ENCODE assay signal across 7 mouse cellular contexts in genomic region chr6:70790852-70791761, GRCm38 (mm10). TPM values are rescaled to one million over a fixed set of nuclear protein-coding genes. Genes with fewer than 3 reads are reported as not detected.
DNase-seq lines count a peak whose midpoint lies in the region; ATAC-seq lines count a peak whose summit lies in the region.

No protein-coding gene starts in this region.

- H3K4me1 ChIP-seq in heart, embryonic 14.5 days (ENCODE audit: control insufficient read depth in 2 of 2, insufficient read depth in 2 of 2, low read length in 2 of 2): peaks cover 8 to 19% of the 10 kb centered on the region in 2 experiments
- peaks cover 28% of the 10 kb centered on the region for H3K4me1 ChIP-seq in limb, embryonic 13.5 days
- peaks cover 23% of the 10 kb centered on the region for H3K4me1 ChIP-seq in midbrain, embryonic 16.5 days (ENCODE audit: control insufficient read depth, insufficient read depth, low read length)

- WGBS in heart, embryonic 14.5 days: 2% methylated on average over 18 of the region's 18 CpGs
- WGBS in limb, embryonic 13.5 days: 8% methylated on average over 18 of the region's 18 CpGs
- 9% methylated on average over 18 of the region's 18 CpGs for WGBS in midbrain, embryonic 16.5 days

- peak overlapping the region; percentile 67 to 70 for H3K4me3 ChIP-seq in heart, embryonic 14.5 days (ENCODE audit: control insufficient read depth in 1 of 2, insufficient read depth in 1 of 2, low read depth in 1 of 2, low read length in 2 of 2)
- H3K4me3 ChIP-seq in limb, embryonic 13.5 days: peak overlapping the region; percentile 73
- H3K4me3 ChIP-seq in midbrain, embryonic 16.5 days (ENCODE audit: low read depth, low read length): peak overlapping the region; percentile 72

- H3K4me2 ChIP-seq in heart, embryonic 14.5 days (ENCODE audit: low read length): peak overlapping the region; percentile 97
- peak overlapping the region; percentile 83 for H3K4me2 ChIP-seq in limb, embryonic 13.5 days (replicated peaks)
- H3K4me2 ChIP-seq in midbrain, embryonic 16.5 days (ENCODE audit: low read length): peak overlapping the region; percentile 87

- peak overlapping the region; percentile 81 for H3K9ac ChIP-seq in heart, embryonic 14.5 days (ENCODE audit: low read length)
- peak overlapping the region; percentile 82 for H3K9ac ChIP-seq in limb, embryonic 13.5 days
- peak overlapping the region; percentile 78 for H3K9ac ChIP-seq in midbrain, embryonic 16.5 days (ENCODE audit: low read depth, low read length)

- no peaks in the 10 kb centered on the region for H3K9me3 ChIP-seq in heart, embryonic 14.5 days (ENCODE audit: control insufficient read depth, low read length)
- H3K9me3 ChIP-seq in limb, embryonic 13.5 days: no peaks in the 10 kb centered on the region
- H3K9me3 ChIP-seq in midbrain, embryonic 16.5 days (replicated peaks; ENCODE audit: control insufficient read depth, low read length, poor library complexity, severe bottlenecking): no peaks in the 10 kb centered on the region

- H3K27ac ChIP-seq in heart, embryonic 14.5 days (replicated peaks in 1 of 2; ENCODE audit: control insufficient read depth in 1 of 2, insufficient read depth in 1 of 2, low read depth in 2 of 2, low read length in 2 of 2): peak overlapping the region; percentile 66 to 73
- peak overlapping the region; percentile 67; the same call in 1 of the 2 replicates for H3K27ac ChIP-seq in limb, embryonic 13.5 days
- H3K27ac ChIP-seq in midbrain, embryonic 16.5 days (ENCODE audit: low read length): peak overlapping the region; percentile 72

- no peaks in the 10 kb centered on the region for H3K27me3 ChIP-seq in heart, embryonic 14.5 days (ENCODE audit: control insufficient read depth, insufficient read depth, low read length)
- no peaks in the 10 kb centered on the region for H3K27me3 ChIP-seq in limb, embryonic 13.5 days
- H3K27me3 ChIP-seq in midbrain, embryonic 16.5 days (ENCODE audit: control insufficient read depth, insufficient read depth, low read depth, low read length): no peaks in the 10 kb centered on the region

- ATAC-seq in heart, embryonic 14.5 days (ENCODE audit: insufficient number of reproducible peaks, insufficient read depth, low FRiP score, low read depth): 0 out of 2 replicates have a peak, but pooled peaks have one; percentile 2
- ATAC-seq in limb, embryonic 13.5 days (ENCODE audit: low FRiP score, low read depth): peak; percentile 37; the same call in 1 of the 2 replicates
- ATAC-seq in midbrain, embryonic 16.5 days: peak; percentile 62

- no peaks in the 10 kb centered on the region for H3K36me3 ChIP-seq in heart, embryonic 14.5 days (ENCODE audit: control insufficient read depth, insufficient read depth, low read length)
- peaks cover 7% of the 10 kb centered on the region for H3K36me3 ChIP-seq in limb, embryonic 13.5 days
- no peaks in the 10 kb centered on the region for H3K36me3 ChIP-seq in midbrain, embryonic 16.5 days (ENCODE audit: control insufficient read depth, insufficient read depth, low read length)

- DNase-seq in 3T3-L1 (ENCODE audit: low read depth, low spot score): peak; percentile 67
- DNase-seq in B cell, adult 2 months: peak; percentile 59 to 62
- peak; percentile 81 for DNase-seq in c-Kit-positive CD71-positive TER-119-positive erythroid progenitor cells, embryonic 14.5 days (ENCODE audit: low spot score)
- DNase-seq in layer of hippocampus, adult 11-12 months (ENCODE audit: low spot score): no peak

RNA-seq across cellular contexts. Expression of gene Rpia, which starts 0.9 kb away (rescaled TPM):
- polyA plus RNA-seq in heart, embryonic 14.5 days (2014; fragmentation: Nextera tagmentation; extraction: Ambion mirVana): 1.4 and 1.5 TPM in 2 replicates
- 2.2 and 2.5 TPM in 2 replicates for polyA plus RNA-seq in limb, embryonic 13.5 days (2015; fragmentation: Nextera tagmentation; extraction: Ambion mirVana)
- polyA plus RNA-seq in midbrain, embryonic 16.5 days (2015; fragmentation: Nextera tagmentation; extraction: Ambion mirVana): 2.6 and 2.9 TPM in 2 replicates

RNA-seq across cellular contexts. Expression of gene Eif2ak3, which starts 53.2 kb away (rescaled TPM):
- polyA plus RNA-seq in heart, embryonic 14.5 days (2014; fragmentation: Nextera tagmentation; extraction: Ambion mirVana): 5.0 and 5.3 TPM in 2 replicates
- polyA plus RNA-seq in limb, embryonic 13.5 days (2015; fragmentation: Nextera tagmentation; extraction: Ambion mirVana): 11.8 and 12.8 TPM in 2 replicates
- polyA plus RNA-seq in midbrain, embryonic 16.5 days (2015; fragmentation: Nextera tagmentation; extraction: Ambion mirVana): 12.5 and 13.4 TPM in 2 replicates

Comparison
In these comparisons a context has a peak if more than half of its experiments do, and no peak if none do; other contexts are left out.
1. ATAC-seq: peak in every context shown above with its lines; median percentile 62 in midbrain, embryonic 16.5 days; 37 in limb, embryonic 13.5 days; 2 in heart, embryonic 14.5 days.